Mouse (Mus musculus): ENCODE measurements around the gene Ak6.

The Ak6 gene

GRCm38 (mm10) chr13:100650550-100651438 is at the start of gene Ak6, which contains the start of gene Rad17:
Gene Ak6 (plus strand): TSS chr13:100650979.
Gene Rad17 (minus strand): TSS chr13:100651051.
- DNase-seq (ENCODE audit: low read depth, low spot score): peak; percentile 85

DNA sequence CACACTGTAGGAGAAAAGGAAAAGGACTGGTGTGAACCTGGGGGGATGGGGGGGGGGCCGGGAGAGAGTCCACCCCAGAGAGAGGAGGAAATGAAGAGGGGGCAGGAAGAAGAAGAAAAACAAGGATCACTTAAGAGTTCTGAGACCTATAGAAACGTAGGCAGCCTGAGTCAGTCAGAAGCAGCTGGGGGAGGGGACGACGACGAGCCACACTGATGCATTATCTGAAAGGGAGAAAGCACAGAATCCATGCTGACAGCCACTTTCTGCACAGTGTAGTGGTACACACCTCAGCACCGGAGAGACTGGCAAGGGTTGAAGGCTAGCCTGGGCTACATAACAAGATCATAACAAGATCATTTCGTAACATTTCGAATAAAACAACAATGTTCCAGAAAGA is 49.7 kb upstream of the Ak6 start:
- DNase-seq (ENCODE audit: low read depth, low spot score): no peak

DNA sequence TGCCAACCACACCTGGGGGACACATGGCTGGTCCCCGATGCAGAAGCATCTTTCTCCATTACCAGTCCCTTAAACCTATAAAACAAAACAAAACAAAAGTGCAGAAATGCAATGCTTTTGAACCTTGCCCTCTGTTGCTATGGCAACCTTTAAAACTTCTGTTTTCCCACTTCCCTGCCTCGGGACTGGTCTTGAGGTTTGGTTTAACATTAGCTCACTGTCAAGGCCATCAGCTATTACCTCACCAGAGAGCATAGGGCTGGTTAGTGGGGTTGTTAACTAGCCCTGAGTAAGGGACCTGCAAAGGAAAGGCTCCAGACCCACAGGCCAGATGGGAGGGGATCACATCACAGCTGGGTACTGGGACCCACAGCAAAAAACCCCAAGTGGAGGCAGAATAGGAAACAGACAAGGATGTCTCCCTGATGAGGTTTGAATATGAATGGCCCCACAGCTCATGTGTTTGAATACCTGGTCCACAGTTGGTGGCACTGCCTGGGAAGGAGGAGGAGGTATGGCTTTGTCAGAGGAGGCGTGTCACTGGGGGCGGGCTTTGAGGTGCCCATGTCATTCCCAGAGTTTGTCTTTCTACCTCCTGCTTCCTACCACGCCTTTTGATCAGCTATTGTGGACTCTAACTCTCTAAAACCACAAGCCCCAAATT is 48.4 kb upstream of the Ak6 start:
- no peak for DNase-seq (ENCODE audit: low read depth, low spot score)

- no peak for DNase-seq (ENCODE audit: low read depth, low spot score)
These were observed 47.6 kb upstream of the Ak6 start for GRCm38 (mm10) chr13:100603031-100603737.

- no peak for DNase-seq (ENCODE audit: low read depth, low spot score)
These were observed 47.1 kb upstream of the Ak6 start for GRCm38 (mm10) chr13:100603738-100604095.

GRCm38 (mm10) chr13:100605845-100606244 is 44.9 kb upstream of the Ak6 start:
- no peak for DNase-seq (ENCODE audit: low read depth, low spot score)

DNA sequence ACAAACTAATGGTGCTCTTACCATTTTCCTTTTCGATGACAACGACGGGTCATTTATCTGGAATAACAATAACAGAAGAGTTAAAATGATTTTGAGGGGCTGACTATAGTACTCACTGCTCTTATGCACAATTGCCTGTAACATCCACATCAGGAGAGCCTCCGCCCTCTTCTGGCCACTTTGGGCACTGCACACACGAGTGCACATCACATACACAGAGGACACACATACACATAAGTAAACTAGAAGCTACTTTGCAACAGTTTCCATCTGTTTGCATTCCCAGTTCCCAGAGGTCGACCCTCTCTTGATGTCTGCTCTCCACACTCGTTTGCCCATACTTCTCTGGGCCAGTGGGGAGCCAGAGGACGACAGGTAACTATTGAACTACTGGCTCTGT is 43.0 kb upstream of the Ak6 start:
- DNase-seq (ENCODE audit: low read depth, low spot score): no peak

- no peak for DNase-seq (ENCODE audit: low read depth, low spot score)
These were observed 39.5 kb upstream of the Ak6 start for GRCm38 (mm10) chr13:100611266-100611665.

DNA sequence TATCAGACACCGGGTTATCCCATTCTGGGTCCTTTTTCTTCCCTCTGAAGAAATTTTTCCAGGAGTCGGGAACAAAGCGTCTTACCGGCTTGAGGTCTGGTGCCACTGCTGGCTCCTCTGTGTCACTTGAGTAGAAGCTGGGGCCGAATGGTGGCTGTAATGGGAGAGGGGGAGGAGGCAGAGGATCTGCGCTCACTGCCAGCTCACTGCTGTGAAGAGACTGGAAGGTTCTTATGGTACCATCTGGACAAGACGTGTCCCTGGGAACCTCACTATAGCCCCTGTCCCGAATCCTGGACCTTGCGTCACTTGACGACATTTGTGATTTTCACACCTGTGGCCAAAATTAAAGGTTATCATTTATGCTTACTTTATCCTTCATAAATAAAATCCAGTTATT is 38.5 kb upstream of the Ak6 start:
- DNase-seq (ENCODE audit: low read depth, low spot score): no peak

DNA sequence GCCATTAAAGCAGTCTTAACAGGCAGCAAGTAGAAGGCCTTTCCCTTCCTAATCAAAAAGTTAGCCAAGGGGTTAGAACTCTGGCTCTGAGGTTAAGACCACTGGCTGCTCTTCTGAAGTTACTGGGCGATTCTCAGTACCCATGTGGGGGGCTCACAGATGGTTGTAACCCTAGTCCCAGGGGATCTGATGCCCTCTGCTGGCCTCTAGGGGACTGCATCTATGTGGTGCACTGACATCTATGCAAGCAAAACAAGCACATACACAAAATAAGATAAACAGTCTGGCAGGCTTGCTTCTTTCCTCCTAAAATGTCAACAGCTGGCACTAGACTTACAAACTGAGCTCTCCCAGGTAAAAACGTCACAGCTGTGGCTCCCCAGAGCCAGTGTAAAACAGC is 37.9 kb upstream of the Ak6 start:
- no peak for DNase-seq (ENCODE audit: low read depth, low spot score)

- DNase-seq (ENCODE audit: low read depth, low spot score): no peak
These were observed 34.3 kb upstream of the Ak6 start, which contains the start of gene Marveld2 for GRCm38 (mm10) chr13:100616181-100617087. Gene Marveld2 (minus strand): TSS chr13:100616971.

GRCm38 (mm10) chr13:100617583-100617982 is 33.2 kb upstream of the Ak6 start:
- no peak for DNase-seq (ENCODE audit: low read depth, low spot score)

- DNase-seq (ENCODE audit: low read depth, low spot score): no peak
These were observed 28.5 kb upstream of the Ak6 start for GRCm38 (mm10) chr13:100622241-100622640.

GRCm38 (mm10) chr13:100634106-100634691 is 16.6 kb upstream of the Ak6 start:
- no peak for DNase-seq (ENCODE audit: low read depth, low spot score)

- DNase-seq (ENCODE audit: low read depth, low spot score): no peak
These were observed 8.1 kb upstream of the Ak6 start for GRCm38 (mm10) chr13:100642471-100643209.

- no peak for DNase-seq (ENCODE audit: low read depth, low spot score)
These were observed 2.6 kb upstream of the Ak6 start for GRCm38 (mm10) chr13:100648223-100648622.

- no peak for DNase-seq (ENCODE audit: low read depth, low spot score)
These were observed 834 bp downstream of the Ak6 start, which contains the start of gene Taf9 for GRCm38 (mm10) chr13:100651439-100652186. Gene Taf9 (plus strand): TSS chr13:100651579.

GRCm38 (mm10) chr13:100658091-100658490 is 7.3 kb downstream of the Ak6 start:
- DNase-seq (ENCODE audit: low read depth, low spot score): no peak

DNA sequence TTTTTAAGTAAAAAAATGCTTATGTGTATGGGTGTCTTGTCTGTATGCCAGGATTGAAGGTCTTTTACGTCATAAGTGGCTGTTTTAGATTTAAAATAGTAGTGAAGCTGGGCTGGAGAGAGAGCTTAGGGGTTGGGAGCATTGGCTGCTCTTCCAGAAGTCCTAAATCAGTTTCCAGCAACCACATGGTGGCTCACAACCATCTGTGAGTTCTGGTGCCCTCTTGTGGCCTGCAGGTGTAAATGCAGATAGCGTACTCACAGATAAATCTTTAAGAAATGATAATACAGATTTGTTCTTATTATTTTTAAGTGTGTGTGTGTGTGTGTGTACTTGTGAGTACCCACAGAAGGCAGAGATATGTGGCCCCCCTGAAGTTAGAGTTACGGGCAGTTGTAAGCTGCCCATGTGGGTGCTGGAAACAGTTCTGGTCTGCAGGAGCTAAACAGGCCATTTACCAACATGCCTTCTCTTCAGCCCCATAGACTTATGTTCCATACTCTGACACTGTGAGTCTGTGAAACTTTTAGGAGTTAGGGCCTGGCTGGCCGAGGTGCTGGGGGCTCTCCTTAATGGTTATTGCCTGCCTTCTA is 9.2 kb downstream of the Ak6 start:
- peak; percentile 52 for DNase-seq (ENCODE audit: low read depth, low spot score)

Data from telencephalon, adult 2 months (tissue).